Mouse (Mus musculus) liver, postnatal 0 days (tissue): ENCODE data around the gene Cd48. TPM values are rescaled to one million over a fixed set of nuclear protein-coding genes. Genes with fewer than 3 reads are reported as not detected.

Source experiments
- ATAC-seq: fragments of 200-750 bp; cut with Nextera tagmentation; 2 replicates; pipeline ENCODE4 v1.8.0; 2017; ENCODE audit warnings: mild to moderate bottlenecking, moderate library complexity
- DNase-seq: peaks from one replicate; pipeline ENCODE4 v3.0.0-alpha.2; 2016
- H3K27ac ChIP-seq: fragments of 300-500 bp; sonication (generic); 2 replicates; pipeline ENCODE4 v1.5.1; 2014; ENCODE audit warnings: antibody characterized with exemption, moderate library complexity, mild to moderate bottlenecking, low read depth
- H3K27me3 ChIP-seq: fragments of 300-500 bp; sonication (generic); 2 replicates; pipeline ENCODE4 v1.6.1; 2014; ENCODE audit warnings: low read length, control low read depth, mixed read lengths; ENCODE audit not compliant: insufficient read depth
- H3K36me3 ChIP-seq: fragments of 300-500 bp; sonication (generic); replicated peaks from 2 replicates; pipeline ENCODE4 v1.6.1; 2014; ENCODE audit warnings: mild to moderate bottlenecking, control low read depth, low read length, moderate library complexity, mixed read lengths; ENCODE audit not compliant: insufficient read depth
- H3K4me1 ChIP-seq: fragments of 300-500 bp; sonication (generic); 2 replicates; pipeline ENCODE4 v1.6.1; 2014; ENCODE audit warnings: antibody characterized with exemption, mild to moderate bottlenecking, control low read depth; ENCODE audit not compliant: insufficient read depth
- H3K4me2 ChIP-seq: fragments of 300-500 bp; sonication (generic); 2 replicates; pipeline ENCODE4 v1.6.1; 2014; ENCODE audit warnings: low read depth, mild to moderate bottlenecking, low read length, moderate library complexity, mixed read lengths
- H3K4me3 ChIP-seq: fragments of 300-500 bp; sonication (generic); 2 replicates; pipeline ENCODE4 v1.5.1; 2014; ENCODE audit warnings: low read depth, low read length
- H3K9ac ChIP-seq: fragments of 300-500 bp; sonication (generic); replicated peaks from 2 replicates; pipeline ENCODE4 v1.6.1; 2014; ENCODE audit warnings: mild to moderate bottlenecking, moderate library complexity
- H3K9me3 ChIP-seq: fragments of 300-500 bp; sonication (generic); 2 replicates; pipeline ENCODE4 v1.6.1; 2016; ENCODE audit warnings: mild to moderate bottlenecking, control low read depth, low read length, mixed read lengths
- CTCF ChIP-seq: sonication (generic); IDR thresholded peaks from 2 replicates; pipeline ENCODE4 v1.5.1; 2016; ENCODE audit warnings: antibody characterized with exemption, low read depth
- EP300 ChIP-seq: IDR thresholded peaks from 2 replicates; pipeline ENCODE4 v1.6.1; 2016; ENCODE audit warnings: antibody characterized with exemption, low read depth, mild to moderate bottlenecking
- WGBS: fragments of 180-500 bp; shearing (Covaris S2); extraction: QIAGEN DNeasy Blood & Tissue Kit; methylation state at CpG from one replicate; pipeline ENCODE4 v1.1.7; 2014; ENCODE audit not compliant: insufficient replicate concordance; 5-methylcytosine and 5-hydroxymethylcytosine counted together
- polyA plus RNA-seq: library from polyadenylated mRNA; unstranded; fragments of >200 nt; fragmentation: Nextera tagmentation; extraction: Ambion mirVana; gene quantifications from 2 replicates; pipeline ENCODE4 v1.2.1, GENCODE M21; 2015

Cd48 gene
- polyA plus RNA-seq, 1 experiment from 2014 or later = 17.9 TPM

- H3K9ac ChIP-seq = no peak overlapping the region
- no peak overlapping the region for H3K27ac ChIP-seq
Observed at GRCm38 (mm10) chr1:171646429-171646940, 35.3 kb upstream of the Cd48 start.

DNA sequence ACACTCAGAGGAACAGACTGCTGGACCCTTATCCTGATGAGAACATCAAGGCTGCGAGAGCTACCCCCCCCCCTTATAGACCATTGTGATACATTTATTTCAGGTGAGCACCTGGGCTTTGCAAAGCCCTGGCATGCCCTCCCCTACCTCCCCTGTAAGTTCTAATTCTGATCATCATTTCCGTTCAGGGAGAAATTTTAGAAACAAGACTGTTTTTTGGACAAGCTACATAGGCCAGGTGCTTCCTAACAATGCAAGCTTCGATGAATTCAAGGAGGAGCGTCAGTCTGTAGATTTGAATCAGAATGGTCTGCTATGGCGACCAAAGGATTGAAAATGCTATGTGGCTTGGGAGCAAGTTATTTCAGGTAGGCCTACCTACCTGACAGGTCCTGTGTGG lies 34.1 kb upstream of the Cd48 start:
- Histone ChIP-seq H3K27me3 (no peaks in the 10 kb centered on the region), H3K9me3 (no peaks in the 10 kb centered on the region), H3K4me1 (no peaks in the 10 kb centered on the region), H3K27ac (peak overlapping the region; percentile 39; the same call in 1 of the 2 replicates), H3K4me3 (peak overlapping the region; percentile 4; the same call in 1 of the 2 replicates), H3K36me3 (no peaks in the 10 kb centered on the region), H3K9ac (no peak overlapping the region), H3K4me2 (peak overlapping the region; percentile 43; the same call in 1 of the 2 replicates)
- 72% methylated on average over 5 of the region's 5 CpGs for WGBS
- TF ChIP-seq CTCF = no peak
- TF ChIP-seq EP300 = no peak
- no peak for ATAC-seq
- no peak for DNase-seq

More at GRCm38 (mm10) chr1:171646429-171646940, 35.3 kb upstream of the Cd48 start:
- H3K27me3 ChIP-seq = no peaks in the 10 kb centered on the region
- no peaks in the 10 kb centered on the region for H3K36me3 ChIP-seq
- TF ChIP-seq CTCF = no peak
- no peaks in the 10 kb centered on the region for H3K9me3 ChIP-seq
- DNase-seq (no peak), ATAC-seq (no peak)
- H3K4me3 ChIP-seq = no peak overlapping the region
- no peaks in the 10 kb centered on the region for H3K4me1 ChIP-seq
- peak overlapping the region; percentile 10; the same call in 1 of the 2 replicates for H3K4me2 ChIP-seq
- 55% methylated on average over 5 of the region's 5 CpGs for WGBS

DNA sequence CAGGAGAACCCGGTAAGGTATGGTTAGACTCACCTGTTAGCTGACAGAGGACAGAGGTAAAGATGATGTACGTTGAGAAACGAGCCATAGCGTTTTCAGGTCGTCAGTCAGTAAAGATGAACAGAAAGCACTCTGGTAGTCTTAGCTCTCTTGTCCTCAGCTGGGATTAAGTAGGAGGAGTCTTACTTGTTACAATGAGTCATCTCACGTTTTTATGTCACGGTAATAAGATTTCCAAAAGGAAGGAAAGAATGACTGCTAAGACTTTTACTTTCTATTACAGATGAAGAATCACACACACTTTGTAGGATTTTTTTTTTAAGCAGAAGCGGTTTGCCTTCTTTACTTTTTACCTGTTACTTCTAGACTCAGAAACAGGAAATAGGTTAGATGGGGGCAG lies 33.0 kb upstream of the Cd48 start:
- TF ChIP-seq CTCF = no peak
- TF ChIP-seq EP300 = no peak
- ATAC-seq (no peak), DNase-seq (no peak)
- no peaks in the 10 kb centered on the region for H3K4me1 ChIP-seq
- no peak overlapping the region for H3K9ac ChIP-seq
- H3K4me3 ChIP-seq = no peak overlapping the region
- no peaks in the 10 kb centered on the region for H3K9me3 ChIP-seq
- no peak overlapping the region for H3K27ac ChIP-seq
- H3K27me3 ChIP-seq = no peaks in the 10 kb centered on the region
- WGBS = 53% methylated on average over 8 of the region's 8 CpGs
- H3K36me3 ChIP-seq = no peaks in the 10 kb centered on the region
- H3K4me2 ChIP-seq = no peak overlapping the region

GRCm38 (mm10) chr1:171652734-171653133 lies 29.1 kb upstream of the Cd48 start, which contains the start of gene Slamf7:
Slamf7 (minus strand) TSS chr1:171653035.
- H3K9me3 ChIP-seq = no peaks in the 10 kb centered on the region
- H3K4me2 ChIP-seq = no peak within 1 kb of the TSS
- H3K27ac ChIP-seq = no peak within 1 kb of the TSS
- no peak within 1 kb of the TSS for H3K9ac ChIP-seq
- 67% methylated on average over 5 of the region's 5 CpGs for WGBS
- peak; percentile 22 for DNase-seq
- no peaks in the 10 kb centered on the region for H3K4me1 ChIP-seq
- ATAC-seq = peak; percentile 66
- no peak within 1 kb of the TSS for H3K4me3 ChIP-seq
- no peaks in the 10 kb centered on the region for H3K36me3 ChIP-seq
- H3K27me3 ChIP-seq = no peaks in the 10 kb centered on the region
- TF ChIP-seq EP300 (peak; percentile 70), CTCF (no peak)

DNA sequence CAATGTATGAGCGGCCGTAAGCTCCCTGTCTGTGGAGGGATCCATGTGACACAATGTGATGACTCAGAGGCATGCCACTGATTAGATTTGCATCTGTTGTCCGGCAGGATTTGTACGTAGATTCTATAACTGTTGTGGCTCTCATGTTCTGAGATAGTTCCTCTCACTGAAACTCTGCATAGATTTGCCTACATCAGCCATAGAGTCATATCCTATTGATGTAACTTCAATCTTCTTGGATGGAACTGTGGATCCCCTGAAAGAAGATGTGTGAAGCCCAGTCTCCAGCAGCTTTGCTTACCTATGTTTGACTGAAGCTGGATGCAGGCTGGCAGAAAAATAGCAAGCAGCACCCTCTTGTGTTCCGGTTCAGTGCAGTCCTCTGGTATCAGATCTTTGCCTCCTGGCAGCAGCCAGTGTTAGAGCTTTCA lies 23.2 kb upstream of the Cd48 start:
- DNase-seq (no peak), ATAC-seq (no peak)
- Histone ChIP-seq H3K4me3 (no peak overlapping the region), H3K4me1 (no peaks in the 10 kb centered on the region), H3K9me3 (no peaks in the 10 kb centered on the region), H3K27me3 (no peaks in the 10 kb centered on the region), H3K4me2 (no peak overlapping the region), H3K27ac (no peak overlapping the region), H3K9ac (no peak overlapping the region), H3K36me3 (no peaks in the 10 kb centered on the region)
- no peak for TF ChIP-seq EP300
- TF ChIP-seq CTCF = peak; percentile 27; the same call in 1 of the 2 replicates
- WGBS = 48% methylated on average over 5 of the region's 5 CpGs

- Histone ChIP-seq H3K9ac (no peak overlapping the region), H3K4me2 (no peak overlapping the region), H3K9me3 (no peaks in the 10 kb centered on the region), H3K27ac (no peak overlapping the region), H3K27me3 (no peaks in the 10 kb centered on the region), H3K4me1 (no peaks in the 10 kb centered on the region), H3K4me3 (no peak overlapping the region), H3K36me3 (no peaks in the 10 kb centered on the region)
- no peak; the same call in 1 of the 2 replicates for ATAC-seq
- DNase-seq = no peak
- TF ChIP-seq EP300 (peak; percentile 48; the same call in 1 of the 2 replicates), CTCF (no peak)
- WGBS = 46% methylated on average over 1 of the region's 1 CpGs
Observed at GRCm38 (mm10) chr1:171660423-171660822, 21.4 kb upstream of the Cd48 start.
